Mouse (Mus musculus) layer of hippocampus, postnatal 10 days (tissue): Measurements from ENCODE around the gene Dis3. TPM values are rescaled to one million over a fixed set of nuclear protein-coding genes. Genes with fewer than 3 reads are reported as not detected.
"Not testable (repeated sequence)": the region's sequence is repeated elsewhere in the genome, so short reads cannot be mapped to it uniquely, and the experiment has no call there.

Source experiments
- DNase-seq, 2 experiments: peaks; one replicate each; pipeline ENCODE4 v3.0.0; 2021; ENCODE audit warnings: low spot score in 2 of 2
- total RNA-seq, 2 experiments: library from RNA; stranded (reverse); gene quantifications; 2 replicates each; pipeline ENCODE4 v1.2.3; 2021

The Dis3 gene
- total RNA-seq, 2 experiments from 2014 or later, result 28.1 to 29.5 TPM

DNA sequence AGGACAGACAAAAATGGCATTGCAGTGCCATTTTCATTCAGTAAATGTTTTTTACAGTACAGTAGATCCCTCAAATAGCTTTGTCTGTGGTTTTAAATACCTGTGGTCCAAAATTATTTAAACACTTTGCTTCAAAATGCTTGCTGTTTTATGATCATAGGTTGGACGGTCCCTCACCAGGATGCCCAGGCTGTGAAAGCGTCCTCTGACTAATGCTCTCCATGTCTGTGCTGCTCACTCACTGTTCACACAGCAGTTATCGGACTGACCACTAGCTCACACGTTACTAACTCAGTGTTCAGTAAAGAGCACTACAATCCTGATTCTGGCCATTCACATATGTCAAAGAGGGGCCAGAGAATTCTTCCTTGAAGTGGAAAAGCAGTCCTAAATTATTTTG, 28.4 kb downstream of the Dis3 start:
- no peak for DNase-seq

DNA sequence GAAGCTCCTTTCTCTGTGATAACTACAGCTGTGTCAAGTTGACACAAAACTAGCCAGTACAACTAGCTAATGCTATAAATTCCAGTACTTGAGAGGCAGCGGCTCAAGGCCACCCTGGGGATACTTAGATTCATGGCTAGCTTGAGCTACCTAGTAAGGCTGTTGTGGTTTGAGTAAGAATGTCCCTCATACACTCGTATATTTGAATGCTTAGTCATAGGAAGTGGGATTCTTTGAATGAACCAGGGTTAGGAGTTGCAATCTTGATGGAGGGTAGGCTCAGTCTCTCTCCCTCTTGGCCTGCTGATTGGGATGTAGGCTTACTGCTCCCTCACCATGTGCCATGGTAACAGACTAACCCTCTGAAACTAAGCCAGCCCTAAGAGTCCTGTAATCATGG, 36.5 kb downstream of the Dis3 start:
- no peak for DNase-seq

DNA sequence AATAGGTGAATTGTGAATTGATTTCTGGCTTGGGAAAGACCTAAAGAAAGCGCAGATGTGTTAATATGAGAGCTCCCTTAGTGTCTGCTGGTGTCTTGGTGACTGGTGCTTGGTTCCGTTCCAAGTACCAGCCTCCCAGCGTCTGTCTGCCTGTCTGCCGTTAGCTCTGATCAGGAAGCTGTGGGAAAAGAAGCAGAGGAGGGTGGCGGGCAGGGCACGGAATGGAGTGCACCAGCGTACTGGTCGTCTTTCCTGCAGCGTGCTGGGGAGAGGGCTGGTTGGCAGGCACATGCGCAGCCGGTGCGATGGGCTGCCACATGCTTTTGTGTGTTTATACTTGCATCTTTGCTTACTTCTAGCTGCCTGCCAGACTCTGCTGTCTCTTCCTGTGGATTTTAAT, 39.0 kb downstream of the Dis3 start:
- DNase-seq, result peak; percentile 30 to 51

DNA sequence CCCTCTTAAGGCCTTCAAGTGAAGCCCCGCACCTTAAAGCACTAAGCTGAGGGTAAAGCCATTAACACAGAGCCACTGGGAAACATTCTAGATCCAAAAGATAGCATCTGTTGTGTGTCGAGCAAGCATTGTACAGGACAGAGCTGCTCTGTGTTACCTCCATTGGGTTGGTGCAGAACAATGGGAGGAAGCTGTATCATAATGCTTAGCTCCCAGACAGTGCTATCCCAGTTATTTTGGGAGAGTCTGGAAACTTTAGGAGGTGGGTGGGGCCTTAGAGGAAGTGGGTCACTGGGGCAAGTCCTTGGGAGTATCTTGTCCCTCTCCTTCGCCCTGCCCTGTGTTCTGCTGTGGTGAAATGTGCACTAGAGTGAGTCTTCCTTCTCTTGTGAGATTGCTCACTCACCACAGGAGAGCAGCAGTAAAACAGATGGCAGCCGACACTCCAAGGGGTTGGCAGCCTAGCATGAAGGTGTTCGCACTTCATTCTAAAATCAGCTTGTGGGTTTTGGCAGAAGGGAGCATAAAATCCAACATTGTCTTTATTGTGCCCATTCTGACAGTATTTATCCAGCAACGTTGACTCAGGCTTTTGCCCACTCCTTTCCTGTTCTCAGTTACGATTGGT, 40.5 kb downstream of the Dis3 start:
- DNase-seq, result no peak

DNA sequence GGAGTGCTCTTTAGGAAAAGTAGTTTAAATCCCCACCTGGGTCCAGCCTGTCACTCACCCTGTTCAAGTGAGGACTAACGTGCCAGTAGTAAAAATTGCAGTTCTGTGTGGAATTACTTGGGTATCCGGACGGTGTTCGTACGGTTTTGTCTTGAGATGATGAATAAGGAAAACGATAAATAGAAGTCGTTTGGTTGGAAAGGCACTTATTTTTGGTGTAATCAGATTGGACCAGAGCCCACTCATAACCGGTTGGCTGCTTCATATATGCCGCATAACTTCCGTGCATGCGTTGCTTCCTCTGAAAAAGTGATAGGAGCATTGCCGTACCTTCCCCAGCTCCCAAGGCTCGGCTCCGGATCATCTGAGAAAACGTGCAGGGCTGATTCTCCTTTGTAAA, 52.8 kb downstream of the Dis3 start:
- no peak for DNase-seq

DNA sequence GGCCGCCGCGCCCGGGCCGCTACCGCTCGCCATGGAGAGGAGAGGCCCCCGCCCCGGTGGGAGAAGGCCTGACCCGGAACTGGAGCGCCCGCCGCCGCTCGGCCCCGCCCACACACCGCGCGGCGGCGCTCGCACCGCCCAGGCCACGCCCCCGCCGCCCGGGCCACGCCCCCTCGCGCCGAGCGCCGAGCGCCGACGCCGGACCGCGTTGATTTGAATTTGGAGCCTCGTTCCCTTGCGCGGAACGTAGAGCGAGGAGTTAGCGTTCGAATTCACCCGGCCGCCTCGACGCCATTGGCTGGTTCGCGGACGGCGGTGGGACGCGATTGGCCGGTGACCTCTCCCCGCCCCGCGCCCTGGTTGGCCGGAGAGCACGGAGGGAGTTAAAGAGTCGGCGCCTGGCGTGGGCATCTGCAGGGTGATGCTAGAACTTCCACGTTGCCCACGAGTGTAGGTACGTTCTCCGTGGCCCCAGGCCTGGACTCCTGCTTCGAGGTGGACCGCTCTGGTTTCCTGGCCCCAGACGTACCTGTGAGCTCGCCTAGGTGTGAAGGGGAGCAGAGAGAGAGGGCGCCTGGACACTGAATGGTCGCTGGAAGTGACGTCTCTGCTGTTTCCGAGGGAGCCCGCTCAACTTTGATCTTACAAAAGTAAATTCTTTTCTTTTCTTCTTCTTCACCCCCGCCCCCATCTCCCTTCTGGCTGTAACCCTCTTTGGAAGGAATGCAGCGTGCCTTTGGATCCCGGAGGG, 53.4 kb downstream of the Dis3 start, which contains the start of the genes Mzt1 and Bora:
Gene Mzt1, minus strand, starts transcription at position 104 of the 751 bp plus-strand sequence.
Gene Bora, plus strand, starts transcription at position 192 of the 751 bp plus-strand sequence.
- peak; percentile 86 to 92 for DNase-seq

DNA sequence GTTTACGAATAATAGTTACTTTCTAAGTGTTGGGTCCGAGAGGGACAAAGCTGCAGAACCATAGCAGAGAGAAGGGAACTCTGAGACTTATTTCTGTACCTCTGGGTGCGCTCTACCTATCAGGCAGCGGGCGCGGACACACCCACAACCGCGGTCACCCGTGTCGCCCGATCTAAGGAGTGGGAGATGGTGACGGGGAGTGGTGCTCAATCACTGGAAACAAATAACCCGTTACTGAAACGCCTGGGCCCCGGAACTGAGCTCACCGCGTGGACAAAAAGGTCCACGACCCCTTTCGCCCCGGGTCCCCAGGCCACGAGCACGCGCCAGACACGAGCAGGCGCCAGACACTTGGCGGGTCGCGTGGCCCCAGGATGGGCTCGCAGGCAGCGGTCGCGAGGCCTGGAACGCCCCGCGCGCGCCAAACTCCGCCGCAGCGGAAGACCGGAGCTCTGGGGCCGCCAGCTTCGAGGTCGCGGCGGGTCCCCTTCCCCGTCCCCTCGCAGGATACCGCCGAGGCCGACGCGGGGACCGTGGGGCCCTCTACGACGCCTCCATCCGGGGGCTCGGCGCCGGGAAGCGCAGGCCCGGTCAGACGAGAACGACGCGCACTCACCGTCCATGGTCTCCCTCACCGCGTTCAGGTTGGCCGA, 54.1 kb downstream of the Dis3 start:
- DNase-seq, result no peak

DNA sequence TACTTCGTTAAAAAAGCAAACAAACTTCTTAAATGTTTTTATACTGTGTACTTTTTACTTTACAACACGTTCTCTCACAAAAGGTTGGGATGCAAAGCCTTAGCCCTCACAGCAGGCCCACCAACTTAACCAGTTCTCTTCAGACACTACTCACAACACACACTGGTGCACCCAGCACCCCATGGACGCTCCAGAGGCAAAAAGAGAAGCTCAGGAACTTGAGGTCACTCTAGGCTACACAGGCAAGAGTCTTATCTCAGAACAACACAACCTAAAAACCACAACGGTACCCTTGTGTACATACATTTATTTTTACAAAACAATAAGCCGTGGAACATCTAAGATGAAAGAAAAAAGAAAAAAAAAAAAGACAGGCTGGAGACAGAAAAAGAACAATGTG, 54.9 kb downstream of the Dis3 start:
- DNase-seq, result no peak

DNA sequence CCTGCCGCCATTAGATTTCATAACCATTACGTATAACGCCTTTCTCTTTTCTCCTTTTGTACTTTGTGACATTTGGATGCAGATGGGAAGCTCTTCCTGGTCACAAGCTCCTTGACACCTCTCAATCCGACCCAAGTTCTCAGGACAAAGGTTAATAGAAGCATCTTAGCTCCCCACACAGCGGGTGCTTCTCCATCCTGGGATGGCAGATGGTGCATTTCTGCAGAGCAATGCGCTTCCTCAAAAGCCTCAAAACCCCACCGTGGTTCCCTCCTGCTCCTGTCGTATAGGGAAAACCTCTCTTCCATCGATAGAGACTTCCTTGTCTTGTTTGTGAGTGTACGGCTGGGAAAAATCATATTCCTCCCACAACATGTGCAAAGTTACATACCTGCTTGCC, 55.5 kb downstream of the Dis3 start:
- DNase-seq, result no peak

DNA sequence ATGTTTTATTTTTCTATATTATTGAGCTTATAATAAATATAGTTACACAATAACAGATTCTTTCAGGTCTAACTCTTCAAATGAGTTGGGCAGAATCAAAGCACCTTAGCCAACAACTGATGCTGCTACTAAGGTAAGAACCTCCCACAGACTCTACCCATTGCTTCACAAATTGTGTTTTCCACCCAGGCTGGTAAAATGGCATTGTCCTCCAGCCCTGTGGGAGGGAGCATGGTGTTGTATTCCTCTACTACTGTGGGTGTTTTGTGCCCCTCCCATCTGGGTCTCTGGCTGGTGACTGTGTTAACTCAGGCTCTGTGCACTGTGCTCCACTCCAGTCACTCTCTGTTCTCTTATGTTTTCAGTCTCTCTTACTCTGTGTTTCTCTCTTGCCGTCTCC, 56.1 kb downstream of the Dis3 start:
- DNase-seq, result no peak

DNA sequence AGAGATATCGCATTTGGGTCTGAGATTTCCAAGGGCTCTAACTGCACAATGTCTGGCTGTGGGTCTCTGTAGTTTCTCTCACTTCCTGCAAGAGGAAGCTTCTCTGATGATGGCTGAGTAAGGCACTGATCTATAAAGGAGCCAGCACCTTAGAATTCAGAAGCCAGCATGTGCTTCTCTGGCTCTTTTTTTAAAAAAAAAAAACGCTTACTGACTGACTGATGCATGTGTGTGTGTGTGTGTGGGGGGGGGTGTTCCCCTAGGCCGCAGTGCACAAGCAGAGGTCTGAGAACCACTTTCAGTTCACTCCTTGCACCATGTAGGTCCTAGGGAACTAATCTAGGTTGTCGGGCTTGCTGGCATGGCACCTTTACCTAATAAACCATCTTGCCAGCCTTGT, 58.2 kb downstream of the Dis3 start:
- no peak for DNase-seq

DNA sequence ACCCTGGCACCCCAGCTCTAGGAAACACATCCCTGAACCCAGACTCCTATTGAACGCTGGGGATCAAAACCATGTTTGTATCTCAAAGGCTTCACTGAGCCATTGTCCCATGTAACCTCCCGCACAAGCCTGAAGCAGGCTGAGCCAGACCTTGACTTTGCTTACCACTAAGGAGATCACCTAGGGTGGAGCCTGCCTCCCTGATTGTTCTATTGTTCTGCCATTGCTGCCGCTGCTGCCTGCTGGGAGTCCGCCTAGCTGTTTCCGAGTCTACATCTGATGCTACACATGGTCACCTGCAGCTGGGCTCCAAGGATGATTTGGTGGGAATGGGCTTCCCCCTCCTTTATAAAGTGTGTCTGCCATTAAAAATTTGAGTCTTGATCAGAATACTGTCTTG, 60.3 kb downstream of the Dis3 start:
- not testable (repeated sequence) for DNase-seq

DNA sequence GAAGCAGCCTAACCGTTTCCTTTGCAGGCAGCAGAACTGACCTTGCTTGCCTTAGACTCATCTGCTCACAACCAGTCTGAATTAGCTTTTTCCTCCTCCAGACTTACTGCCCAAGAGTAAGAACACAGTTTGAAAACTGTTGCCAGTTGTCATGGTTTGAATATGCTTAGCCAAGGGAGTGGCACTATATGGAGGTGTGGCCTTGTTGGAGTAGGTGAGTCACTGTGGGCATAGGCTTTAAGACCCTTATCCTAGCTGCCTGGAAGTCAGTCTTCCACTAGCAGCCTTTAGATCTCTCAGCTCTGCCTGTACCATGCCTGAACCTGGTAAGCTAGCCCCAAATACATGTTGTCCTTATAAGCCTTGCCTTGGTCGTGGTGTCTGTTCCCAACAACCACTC, 61.9 kb downstream of the Dis3 start:
- DNase-seq, result no peak

DNA sequence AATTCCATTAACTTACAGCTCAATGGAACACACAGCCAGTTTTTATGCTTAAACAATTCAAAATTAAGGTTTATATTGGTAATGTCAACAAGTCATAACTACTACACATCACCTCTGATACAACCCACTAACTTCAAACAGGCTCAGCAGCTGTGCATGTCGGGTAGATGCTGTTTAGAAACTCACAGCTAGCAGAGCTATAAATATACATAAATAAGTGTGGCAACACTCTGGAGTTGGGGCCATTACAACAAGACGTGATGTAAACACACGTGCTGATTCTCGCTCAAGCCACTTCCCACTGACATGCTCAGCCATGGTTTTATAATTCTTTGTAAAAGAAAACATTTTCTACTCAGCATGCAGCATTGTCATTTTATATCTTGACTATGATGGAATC, 63.5 kb downstream of the Dis3 start:
- no peak for DNase-seq

DNA sequence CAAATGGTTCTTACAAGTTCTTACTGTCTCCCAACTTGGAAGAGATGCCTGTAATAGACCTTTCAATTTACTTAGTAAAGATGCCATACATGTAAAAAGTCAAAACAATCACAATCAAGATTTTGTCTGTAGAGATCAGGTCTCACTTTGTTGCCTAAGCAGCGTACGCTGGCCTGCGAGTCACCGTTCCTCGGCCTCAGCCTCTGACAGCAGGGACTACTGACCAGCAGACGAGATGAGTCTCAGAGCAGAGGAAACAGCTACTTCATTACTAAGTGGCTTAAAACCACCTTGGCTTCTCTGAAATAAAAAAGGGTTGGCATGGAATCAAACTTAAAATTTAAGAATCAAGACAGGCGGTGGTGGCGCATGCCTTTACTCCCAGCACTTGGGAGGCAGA, 64.7 kb downstream of the Dis3 start:
- not testable (repeated sequence) for DNase-seq

DNA sequence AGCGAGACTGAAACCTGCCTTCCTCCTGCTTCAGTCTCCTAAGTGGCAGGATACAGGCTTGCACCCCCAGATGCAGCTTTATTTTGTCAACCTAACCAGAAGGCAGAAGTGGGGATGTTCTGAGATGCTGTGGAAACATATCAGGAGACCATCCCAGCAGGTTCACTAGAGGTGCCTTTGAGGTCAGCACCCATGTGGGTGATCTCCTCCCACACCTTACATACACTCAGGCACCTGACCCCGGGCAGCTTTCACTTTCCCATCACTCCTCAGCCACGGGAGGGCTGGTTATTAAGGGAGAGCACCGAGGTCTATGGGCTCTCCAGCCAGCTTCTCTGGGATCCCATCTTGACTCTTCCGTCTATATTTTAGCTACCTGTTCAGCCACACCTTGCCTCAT, 67.0 kb downstream of the Dis3 start:
- no peak for DNase-seq

DNA sequence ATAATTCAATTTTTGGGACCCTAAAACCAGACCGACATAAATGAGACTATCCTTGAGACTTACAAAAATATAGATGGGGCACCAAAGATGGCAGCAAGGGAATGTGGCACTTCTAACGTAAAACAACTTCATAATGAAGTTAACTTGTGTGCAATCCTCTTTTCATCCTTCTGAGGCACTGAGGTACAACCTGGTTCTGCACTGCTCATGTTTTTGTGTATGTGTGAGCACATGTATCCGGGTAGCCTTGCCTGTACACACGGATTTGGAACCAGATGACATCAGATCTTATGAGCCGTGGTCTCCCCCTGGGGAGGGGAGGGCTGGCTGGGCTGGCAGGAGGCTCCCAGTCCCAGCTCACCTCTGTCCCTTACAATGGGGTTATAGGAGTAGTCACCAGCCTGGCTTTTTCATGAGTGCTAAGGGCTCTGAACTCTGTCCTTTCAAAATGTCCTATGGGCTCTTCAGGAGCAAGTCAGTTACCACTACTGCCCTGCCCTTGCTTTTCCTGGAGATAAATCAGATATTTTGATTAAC, 68.2 kb downstream of the Dis3 start:
- no peak for DNase-seq

DNA sequence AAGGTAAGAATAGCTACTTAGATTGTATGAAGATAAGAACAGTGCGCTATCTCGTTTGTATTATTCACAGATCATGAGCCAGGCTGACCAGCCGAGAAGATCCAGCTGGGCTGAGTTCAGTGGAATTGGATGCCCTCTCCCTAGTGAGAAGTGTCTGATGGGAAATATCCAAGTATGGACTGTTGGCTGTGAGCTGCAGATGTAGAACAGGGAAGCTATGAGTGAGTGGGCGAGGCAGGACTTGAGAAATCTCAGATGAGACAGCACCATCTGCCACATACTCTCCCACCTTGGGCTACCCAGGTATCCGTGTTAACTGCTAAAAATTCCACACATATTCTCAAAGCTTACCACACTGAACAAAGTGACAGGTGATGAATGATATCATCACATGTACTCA, 69.6 kb downstream of the Dis3 start:
- DNase-seq, result no peak
